Mouse (Mus musculus) spleen, embryonic (tissue): Measurements from ENCODE around the gene Trim60.

Experiments used
- CTCF ChIA-PET: fragments of 350-600 bp; sonication (Branson Sonifier 250); formaldehyde crosslinking; loops from one replicate; lab custom pipeline; 2022; lab: Charles Lee

Gene Trim60

DNA sequence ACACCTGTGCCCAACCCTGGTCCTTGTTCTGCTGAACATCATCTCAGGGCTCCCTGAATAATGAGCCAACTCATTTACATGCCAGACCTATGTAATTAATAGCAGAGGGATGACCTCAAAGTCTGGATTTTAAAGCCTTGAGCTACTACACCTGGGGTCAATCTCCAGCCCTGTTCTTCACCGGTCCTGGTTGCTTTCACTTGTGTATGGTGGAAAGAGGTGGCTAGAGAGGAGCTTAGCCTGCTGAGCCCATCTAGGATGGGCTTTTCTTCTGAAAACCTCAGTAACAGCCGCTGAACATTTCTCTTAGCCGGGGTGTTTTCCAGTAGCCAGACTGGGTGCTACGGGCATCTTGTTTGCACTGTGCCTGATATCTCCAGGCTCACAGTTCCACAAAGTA lies 30.7 kb downstream of the Trim60 start, which contains the start of gene Trim75:
Gene Trim75, minus strand, starts transcription at position 101 of the 400 bp plus-strand sequence.
- CTCF ChIA-PET, result no interaction called here

GRCm38 (mm10) chr8:64983150-64983897 lies 35.1 kb downstream of the Trim60 start:
- CTCF ChIA-PET, result no interaction called here

GRCm38 (mm10) chr8:64962836-64963235 lies 55.5 kb downstream of the Trim60 start:
- CTCF ChIA-PET, result no interaction called here

DNA sequence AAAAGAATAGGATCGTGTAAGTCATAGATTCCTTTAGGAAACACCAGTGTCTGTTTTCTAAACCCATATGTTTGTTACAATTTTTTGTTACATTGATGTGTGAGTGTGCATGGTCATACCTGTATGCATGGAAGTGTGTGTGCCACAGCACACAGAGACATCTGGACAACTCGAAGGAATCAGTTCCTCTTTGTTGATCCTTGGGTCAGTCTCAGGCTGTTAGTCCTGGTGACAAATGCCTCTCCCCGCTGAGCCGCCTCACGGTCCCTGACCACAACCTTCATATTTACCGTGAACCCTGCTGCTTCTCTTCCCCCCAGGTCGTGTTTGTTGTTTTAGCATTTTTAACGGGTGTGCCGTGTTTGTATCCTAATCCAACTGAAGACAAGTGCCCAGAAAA lies 59.4 kb downstream of the Trim60 start:
- CTCF ChIA-PET, result no interaction called here

GRCm38 (mm10) chr8:64952101-64952500 lies 66.3 kb downstream of the Trim60 start:
- CTCF ChIA-PET, result no interaction called here
